9 mouse cellular contexts compared by ENCODE assay signal in genomic region chr3:76067920-76068319, GRCm38 (mm10). TPM values are rescaled to one million over a fixed set of nuclear protein-coding genes. Genes with fewer than 3 reads are reported as not detected.
DNase-seq lines count a peak whose midpoint lies in the region; ATAC-seq and TF ChIP-seq lines count a peak whose summit lies in the region.
"Had no signal": no experiment of that assay in that cellular context is flagged by ENCODE, and none has a peak within 500 bp of the region (broad histone marks: within the 10 kb centered on the region; RNA-seq: fewer than 3 reads in every experiment).

No protein-coding gene starts in this region.

- peak; percentile 46; the same call in 1 of the 2 replicates for ATAC-seq in neural tube, embryonic 11.5 days (ENCODE audit: insufficient read depth, low FRiP score, low TSS enrichment)

- no peak overlapping the region for H3K27ac ChIP-seq in gastrocnemius, adult 2 months
- no peak overlapping the region for H3K27ac ChIP-seq in neural tube, embryonic 11.5 days (ENCODE audit: low read depth, low read length)

- 4% methylated on average over 3 of the region's 3 CpGs for WGBS in neural tube, embryonic 11.5 days

- no peak for DNase-seq in gastrocnemius, adult 2 months
- DNase-seq in gastrocnemius, postnatal 10 days = no peak
- no peak for DNase-seq in neural tube, embryonic 11.5 days (ENCODE audit: low spot score)
- DNase-seq in neural tube, embryonic 10.5 days (ENCODE audit: extremely low spot score, low spot score) = no peak
- DNase-seq in c-Kit-positive CD71-positive TER-119-negative erythroid progenitor cells, embryonic 14.5 days (ENCODE audit: low read depth) = peak; percentile 48
- DNase-seq in hindlimb bud, embryonic 11.5 days (ENCODE audit: extremely low spot score, low read depth, low spot score) = peak; percentile 68
- DNase-seq in retina, postnatal 1 day = peak; percentile 84
- DNase-seq in frontal cortex, postnatal 10 days (ENCODE audit: low spot score in 2 of 2) = no peak

- H3K36me3 ChIP-seq in neural tube, embryonic 11.5 days (ENCODE audit: control insufficient read depth, insufficient read depth, low read length) = no peaks in the 10 kb centered on the region

- no peaks in the 10 kb centered on the region for H3K27me3 ChIP-seq in neural tube, embryonic 11.5 days (ENCODE audit: control insufficient read depth, insufficient read depth, low read length)

- H3K9me3 ChIP-seq in neural tube, embryonic 11.5 days (ENCODE audit: control insufficient read depth, low read length) = no peaks in the 10 kb centered on the region

- no peaks in the 10 kb centered on the region for H3K4me1 ChIP-seq in neural tube, embryonic 11.5 days (ENCODE audit: control insufficient read depth, insufficient read depth, low read length)

- H3K4me3 ChIP-seq in gastrocnemius, adult 2 months = no peak overlapping the region
- H3K4me3 ChIP-seq in neural tube, embryonic 11.5 days (ENCODE audit: low read depth, low read length) = no peak overlapping the region

- H3K9ac ChIP-seq in neural tube, embryonic 11.5 days (ENCODE audit: low read length) = no peak overlapping the region

- intact Hi-C loops in gastrocnemius, adult 2 months (cut with DNase I) = no loop called here

- no peak overlapping the region for H3K4me2 ChIP-seq in neural tube, embryonic 11.5 days (ENCODE audit: low read depth)

- TF ChIP-seq CTCF in gastrocnemius, adult 2 months (IDR thresholded peaks at IDR 0.05) = peak; percentile 88

RNA-seq across cellular contexts. Expression of gene Fstl5, which starts 6.2 kb away (rescaled TPM):
- total RNA-seq in gastrocnemius, adult 2 months (2021) = not detected
- total RNA-seq in gastrocnemius, postnatal 10 days (2021) = under 1 TPM in 1 of 2 experiments, not detected in 1; 0.05 TPM
- 10.4 and 11.6 TPM in 2 replicates for polyA plus RNA-seq in neural tube, embryonic 11.5 days (2014; fragmentation: Nextera tagmentation; extraction: Ambion mirVana)
- polyA plus RNA-seq: spleen, adult 2 months had no signal

Comparison
In these comparisons a context has a peak if more than half of its experiments do, and no peak if none do; other contexts are left out.
1. DNase-seq: peak in c-Kit-positive CD71-positive TER-119-negative erythroid progenitor cells, embryonic 14.5 days (single experiment), hindlimb bud, embryonic 11.5 days (single experiment) and retina, postnatal 1 day (single experiment); none in gastrocnemius, adult 2 months (single experiment), gastrocnemius, postnatal 10 days (single experiment), neural tube, embryonic 11.5 days (single experiment), neural tube, embryonic 10.5 days (single experiment) and frontal cortex, postnatal 10 days (0 of 2).